Mouse (Mus musculus): ENCODE measurements around the gene Kcnk16. TPM values are rescaled to one million over a fixed set of nuclear protein-coding genes. Genes with fewer than 3 reads are reported as not detected.

Gene Kcnk16
- polyA plus RNA-seq, 1 experiment from 2014 or later: not detected

- Histone ChIP-seq H3K4me1 (peaks cover 30% of the 10 kb centered on the region), H3K9ac (no peak overlapping the region), H3K4me3 (no peak overlapping the region), H3K27ac (no peak overlapping the region), H3K27me3 (no peaks in the 10 kb centered on the region), H3K36me3 (no peaks in the 10 kb centered on the region), H3K9me3 (replicated peaks) (no peaks in the 10 kb centered on the region), H3K4me2 (replicated peaks) (no peak overlapping the region)
- WGBS: 57% methylated on average over 2 of the region's 2 CpGs
- no peak for ATAC-seq (ENCODE audit: low FRiP score)
Observed at GRCm38 (mm10) chr14:20226982-20227381, 42.0 kb downstream of the Kcnk16 start.

DNA sequence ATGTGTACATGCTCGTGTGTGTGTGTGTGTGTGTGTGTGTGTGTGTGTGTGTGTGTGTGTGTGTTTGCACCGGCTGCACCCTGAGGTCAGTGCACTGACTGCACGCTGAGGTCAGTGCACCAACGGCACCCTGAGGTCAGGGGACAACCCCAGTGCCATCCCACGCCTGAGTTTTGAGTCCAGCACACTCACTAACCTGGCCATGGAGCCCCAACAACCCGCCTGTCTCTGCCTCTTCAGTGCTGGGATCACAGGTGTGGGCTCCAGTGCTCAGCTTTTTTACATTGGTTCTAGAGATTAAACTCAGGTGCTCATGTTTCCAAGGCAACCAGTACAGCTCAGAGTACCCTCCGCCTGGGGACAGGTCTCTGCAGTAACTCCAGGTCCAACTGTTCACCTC lies 42.5 kb downstream of the Kcnk16 start:
- no peaks in the 10 kb centered on the region for H3K9me3 ChIP-seq (replicated peaks)
- H3K4me2 ChIP-seq (replicated peaks): no peak overlapping the region
- H3K4me3 ChIP-seq: no peak overlapping the region
- H3K27ac ChIP-seq: no peak overlapping the region
- no peak for ATAC-seq (ENCODE audit: low FRiP score)
- no peaks in the 10 kb centered on the region for H3K27me3 ChIP-seq
- no peaks in the 10 kb centered on the region for H3K36me3 ChIP-seq
- no peak overlapping the region for H3K9ac ChIP-seq
- WGBS: 31% methylated on average over 5 of the region's 7 CpGs
- H3K4me1 ChIP-seq: peaks cover 30% of the 10 kb centered on the region

GRCm38 (mm10) chr14:20225525-20225924 lies 43.5 kb downstream of the Kcnk16 start:
- Histone ChIP-seq H3K9me3 (replicated peaks) (no peaks in the 10 kb centered on the region), H3K4me2 (replicated peaks) (no peak overlapping the region), H3K27ac (peak overlapping the region; percentile 62), H3K4me1 (peaks cover 34% of the 10 kb centered on the region), H3K36me3 (no peaks in the 10 kb centered on the region), H3K27me3 (no peaks in the 10 kb centered on the region), H3K9ac (no peak overlapping the region), H3K4me3 (no peak overlapping the region)
- 26% methylated on average over 4 of the region's 4 CpGs for WGBS
- ATAC-seq (ENCODE audit: low FRiP score): peak; percentile 83

DNA sequence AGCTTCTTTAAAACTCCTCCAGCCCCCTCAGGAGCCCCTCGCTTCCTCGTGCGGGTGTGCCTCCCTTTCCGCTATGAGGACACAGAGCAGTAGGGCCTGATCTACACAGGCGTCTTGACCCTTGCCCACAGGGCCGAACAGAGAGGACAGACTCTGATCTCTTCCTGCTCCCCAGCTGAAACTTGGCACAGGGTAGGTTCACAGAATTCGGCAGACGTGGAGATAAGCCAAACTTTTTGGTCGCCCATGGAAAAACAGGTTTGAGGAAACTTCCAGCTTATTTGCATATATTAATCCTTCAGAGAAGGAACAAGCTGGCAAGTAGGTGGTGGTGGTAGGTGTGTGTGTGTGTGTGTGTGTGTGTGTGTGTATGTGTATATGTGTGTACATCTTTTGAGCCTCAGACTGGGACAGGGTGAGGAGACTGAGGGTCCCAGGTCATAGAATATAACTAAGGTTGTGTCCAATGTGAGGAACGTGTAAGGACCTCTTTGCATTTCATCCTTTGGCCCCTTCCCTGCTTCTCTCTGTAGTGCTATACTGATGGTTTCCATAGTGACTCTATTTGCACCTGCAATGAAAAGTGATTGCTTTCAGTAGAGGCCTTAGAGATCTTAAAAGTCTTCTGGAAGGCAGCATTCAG lies 44.3 kb downstream of the Kcnk16 start:
- 0 out of 2 replicates have a peak, but pooled peaks have one; percentile 3 for ATAC-seq (ENCODE audit: low FRiP score)
- H3K4me2 ChIP-seq (replicated peaks): no peak overlapping the region
- no peak overlapping the region for H3K9ac ChIP-seq
- no peaks in the 10 kb centered on the region for H3K27me3 ChIP-seq
- no peaks in the 10 kb centered on the region for H3K9me3 ChIP-seq (replicated peaks)
- 67% methylated on average over 10 of the region's 10 CpGs for WGBS
- H3K4me1 ChIP-seq: peaks cover 34% of the 10 kb centered on the region
- no peaks in the 10 kb centered on the region for H3K36me3 ChIP-seq
- H3K4me3 ChIP-seq: no peak overlapping the region
- H3K27ac ChIP-seq: peak overlapping the region; percentile 62

- no peak for ATAC-seq (ENCODE audit: low FRiP score)
- Histone ChIP-seq H3K9me3 (replicated peaks) (no peaks in the 10 kb centered on the region), H3K4me1 (peaks cover 34% of the 10 kb centered on the region), H3K27me3 (no peaks in the 10 kb centered on the region), H3K4me3 (no peak overlapping the region), H3K9ac (no peak overlapping the region), H3K27ac (peak overlapping the region; percentile 62), H3K36me3 (no peaks in the 10 kb centered on the region), H3K4me2 (replicated peaks) (no peak overlapping the region)
- 48% methylated on average over 4 of the region's 4 CpGs for WGBS
Observed at GRCm38 (mm10) chr14:20224163-20224562, 44.8 kb downstream of the Kcnk16 start.

DNA sequence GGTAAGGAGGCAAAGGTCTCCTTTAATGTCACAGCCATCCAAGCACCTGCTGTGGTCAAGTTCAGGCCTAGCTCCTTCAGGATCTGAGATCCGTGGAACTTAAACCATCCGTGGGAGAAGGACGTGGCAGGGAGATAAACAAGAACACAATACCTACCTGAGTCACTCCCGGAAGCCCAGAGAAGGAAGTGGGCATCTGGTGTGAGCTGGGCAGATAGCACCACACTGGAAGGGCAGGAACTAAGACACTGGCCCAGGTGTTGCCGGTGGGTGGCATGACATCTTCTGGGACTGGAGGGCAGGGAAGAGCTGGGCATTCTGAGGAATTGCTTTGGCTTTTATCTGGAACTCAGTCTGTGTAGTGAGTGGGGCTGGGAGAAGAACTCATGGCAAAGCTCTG lies 45.7 kb downstream of the Kcnk16 start:
- no peaks in the 10 kb centered on the region for H3K9me3 ChIP-seq (replicated peaks)
- H3K36me3 ChIP-seq: no peaks in the 10 kb centered on the region
- no peaks in the 10 kb centered on the region for H3K27me3 ChIP-seq
- 86% methylated on average over 5 of the region's 5 CpGs for WGBS
- H3K4me2 ChIP-seq (replicated peaks): no peak overlapping the region
- no peak overlapping the region for H3K4me3 ChIP-seq
- no peak overlapping the region for H3K9ac ChIP-seq
- no peak for ATAC-seq (ENCODE audit: low FRiP score)
- H3K4me1 ChIP-seq: peaks cover 34% of the 10 kb centered on the region
- H3K27ac ChIP-seq: no peak overlapping the region

DNA sequence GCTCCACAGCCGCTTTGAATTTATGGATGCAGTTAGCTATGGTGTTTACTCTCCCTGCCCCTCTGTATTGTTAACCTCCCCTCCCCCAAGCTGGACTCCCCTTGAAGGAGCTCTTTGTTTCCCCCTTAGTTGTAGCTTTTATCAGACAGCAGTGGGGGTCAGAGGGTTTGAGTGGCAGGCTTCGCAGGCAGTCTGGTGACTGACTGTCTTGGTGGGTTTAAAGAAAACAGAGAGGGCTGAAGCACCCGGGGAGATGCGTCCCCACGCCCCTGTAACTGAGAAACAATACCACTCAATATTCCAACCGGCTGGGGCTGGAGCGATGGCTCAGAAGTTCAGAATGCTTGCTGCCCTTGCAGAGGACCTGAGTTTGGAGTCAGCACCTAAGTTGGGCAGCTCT lies 47.9 kb downstream of the Kcnk16 start:
- Histone ChIP-seq H3K27ac (no peak overlapping the region), H3K4me2 (replicated peaks) (no peak overlapping the region), H3K27me3 (no peaks in the 10 kb centered on the region), H3K36me3 (no peaks in the 10 kb centered on the region), H3K9ac (no peak overlapping the region), H3K4me1 (peaks cover 25% of the 10 kb centered on the region), H3K9me3 (replicated peaks) (no peaks in the 10 kb centered on the region), H3K4me3 (no peak overlapping the region)
- WGBS: 23% methylated on average over 7 of the region's 7 CpGs
- peak; percentile 6; the same call in 1 of the 2 replicates for ATAC-seq (ENCODE audit: low FRiP score)

DNA sequence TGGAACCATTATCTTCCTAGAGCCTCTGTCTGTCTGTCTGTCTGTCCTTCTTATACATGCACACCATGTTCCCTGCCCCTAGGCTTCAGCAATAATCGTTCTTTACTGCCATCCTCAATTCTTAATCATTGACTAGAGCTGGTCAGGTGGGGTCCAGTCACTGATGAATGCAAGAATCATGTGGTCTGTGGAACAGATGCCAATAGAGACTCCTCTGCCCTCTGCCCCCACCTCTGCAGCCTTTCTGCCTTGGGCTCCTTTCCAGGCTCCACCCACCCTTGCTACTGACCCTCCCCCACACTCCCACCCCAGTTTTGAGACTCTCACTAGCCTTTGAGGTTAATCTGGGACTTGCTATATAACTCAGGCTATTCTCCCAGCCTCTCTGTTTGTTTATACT lies 49.1 kb downstream of the Kcnk16 start:
- Histone ChIP-seq H3K9ac (no peak overlapping the region), H3K9me3 (replicated peaks) (no peaks in the 10 kb centered on the region), H3K27ac (no peak overlapping the region), H3K4me2 (replicated peaks) (no peak overlapping the region), H3K36me3 (no peaks in the 10 kb centered on the region), H3K4me3 (no peak overlapping the region), H3K4me1 (peaks cover 13% of the 10 kb centered on the region), H3K27me3 (no peaks in the 10 kb centered on the region)
- no peak for ATAC-seq (ENCODE audit: low FRiP score)
- WGBS: 72% methylated on average over 1 of the region's 1 CpGs

- Histone ChIP-seq H3K36me3 (no peaks in the 10 kb centered on the region), H3K27ac (no peak overlapping the region), H3K4me2 (replicated peaks) (no peak overlapping the region), H3K4me1 (peaks cover 3% of the 10 kb centered on the region; the same call in 1 of the 2 replicates), H3K27me3 (no peaks in the 10 kb centered on the region; the same call in 1 of the 2 replicates), H3K9ac (no peak overlapping the region), H3K9me3 (replicated peaks) (no peaks in the 10 kb centered on the region), H3K4me3 (no peak overlapping the region)
- WGBS: 41% methylated on average over 3 of the region's 3 CpGs
- no peak for ATAC-seq (ENCODE audit: low FRiP score)
Observed at GRCm38 (mm10) chr14:20217299-20217864, 51.6 kb downstream of the Kcnk16 start.

DNA sequence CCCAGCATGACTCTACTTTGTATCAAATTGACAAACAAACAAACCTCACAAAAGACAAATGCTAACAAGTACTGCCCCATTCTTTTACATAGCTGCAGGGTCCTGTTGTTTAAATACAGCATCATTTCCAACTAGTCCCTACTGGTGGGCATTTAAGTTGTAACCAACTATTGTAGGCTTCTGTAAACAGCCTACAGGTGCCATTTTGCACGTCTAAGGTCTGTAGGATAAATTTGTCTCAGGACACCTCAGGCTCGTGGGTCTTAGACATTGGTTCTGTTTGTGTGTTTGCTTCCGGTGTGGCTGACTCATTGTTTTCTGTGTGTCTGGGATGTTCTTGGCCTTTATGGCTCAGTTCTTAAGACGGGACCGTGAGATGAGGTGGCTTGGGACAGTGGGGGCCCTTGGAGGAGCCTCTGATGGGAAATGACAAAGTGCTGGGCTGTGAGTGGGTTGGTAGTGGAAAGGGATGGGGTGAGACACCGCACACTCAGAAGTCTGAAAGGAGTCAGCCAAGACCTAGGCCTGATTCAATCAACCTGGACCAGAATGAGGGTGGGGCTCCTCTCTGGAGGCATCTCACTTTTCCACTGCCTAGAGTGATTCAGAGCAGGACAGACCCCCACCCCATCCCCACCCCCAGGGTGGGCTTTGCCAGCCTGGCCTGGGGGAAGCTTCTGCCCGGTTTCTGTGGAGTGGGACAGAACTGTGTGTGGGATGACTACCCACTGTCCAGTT lies 52.3 kb downstream of the Kcnk16 start:
- no peak overlapping the region for H3K4me3 ChIP-seq
- no peak overlapping the region for H3K9ac ChIP-seq
- no peaks in the 10 kb centered on the region for H3K9me3 ChIP-seq (replicated peaks)
- H3K27ac ChIP-seq: no peak overlapping the region
- 82% methylated on average over 7 of the region's 7 CpGs for WGBS
- no peak overlapping the region for H3K4me2 ChIP-seq (replicated peaks)
- H3K36me3 ChIP-seq: no peaks in the 10 kb centered on the region
- H3K4me1 ChIP-seq: peaks cover 3% of the 10 kb centered on the region; the same call in 1 of the 2 replicates
- H3K27me3 ChIP-seq: no peaks in the 10 kb centered on the region; the same call in 1 of the 2 replicates
- no peak for ATAC-seq (ENCODE audit: low FRiP score)

GRCm38 (mm10) chr14:20215826-20216225 lies 53.2 kb downstream of the Kcnk16 start:
- no peaks in the 10 kb centered on the region; the same call in 1 of the 2 replicates for H3K27me3 ChIP-seq
- 69% methylated on average over 5 of the region's 5 CpGs for WGBS
- no peak for ATAC-seq (ENCODE audit: low FRiP score)

GRCm38 (mm10) chr14:20214125-20214524 lies 54.9 kb downstream of the Kcnk16 start:
- Histone ChIP-seq H3K36me3 (no peaks in the 10 kb centered on the region), H3K27me3 (no peaks in the 10 kb centered on the region; the same call in 1 of the 2 replicates), H3K9me3 (replicated peaks) (no peaks in the 10 kb centered on the region), H3K4me1 (no peaks in the 10 kb centered on the region), H3K27ac (no peak overlapping the region), H3K4me3 (no peak overlapping the region), H3K9ac (no peak overlapping the region), H3K4me2 (replicated peaks) (no peak overlapping the region)
- WGBS: 90% methylated on average over 7 of the region's 7 CpGs
- no peak for ATAC-seq (ENCODE audit: low FRiP score)

More at GRCm38 (mm10) chr14:20215826-20216225, 53.2 kb downstream of the Kcnk16 start:
- no peak overlapping the region for H3K9ac ChIP-seq
- no peak overlapping the region for H3K4me3 ChIP-seq
- H3K27ac ChIP-seq: no peak overlapping the region
- H3K36me3 ChIP-seq: no peaks in the 10 kb centered on the region
- no peaks in the 10 kb centered on the region for H3K9me3 ChIP-seq (replicated peaks)
- H3K4me1 ChIP-seq: peaks cover under 1% of the 10 kb centered on the region; the same call in 1 of the 2 replicates
- H3K4me2 ChIP-seq (replicated peaks): no peak overlapping the region
